Mouse (Mus musculus): Measurements from ENCODE around the gene Gga2. TPM values are rescaled to one million over a fixed set of nuclear protein-coding genes. Genes with fewer than 3 reads are reported as not detected.

The Gga2 gene
- total RNA-seq, 2 experiments from 2014 or later, result 21.4 to 28.1 TPM

DNA sequence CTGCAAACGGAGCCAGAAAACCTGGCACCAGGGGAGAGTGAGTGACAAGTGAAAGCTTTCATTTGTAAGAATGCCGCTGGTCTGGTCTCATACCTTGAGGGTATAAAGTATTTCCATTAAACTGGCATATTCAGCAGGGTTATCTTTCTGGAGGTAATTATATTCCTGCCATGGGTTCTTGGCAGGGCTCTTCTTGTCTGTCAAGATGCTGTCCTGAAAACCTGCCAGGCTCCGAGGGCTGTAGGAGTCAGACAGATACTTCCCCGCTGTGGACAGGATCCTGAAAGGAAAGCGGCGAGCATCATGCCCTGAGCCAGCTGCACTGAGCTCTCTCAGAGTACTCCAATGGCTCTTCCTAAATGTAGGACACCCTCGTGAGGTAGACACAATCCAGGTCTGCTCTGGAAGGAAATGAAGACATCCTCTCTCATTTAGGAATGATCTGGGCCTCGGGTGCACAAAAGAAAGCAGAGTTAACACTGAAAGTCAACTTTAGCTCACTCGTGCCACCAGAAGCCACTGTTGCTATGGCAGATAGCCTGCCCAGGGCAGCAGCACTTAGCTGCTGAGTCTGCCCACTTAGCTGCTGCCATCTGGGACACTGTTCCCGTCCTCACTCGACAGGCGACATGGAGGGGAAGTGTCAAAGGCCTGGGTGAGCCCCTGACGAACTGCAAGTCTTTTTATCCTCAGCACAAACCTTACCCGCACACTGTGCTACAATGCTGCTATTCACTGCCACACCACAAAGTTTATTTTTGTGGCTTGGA lies 84.0 kb downstream of the Gga2 start:
- DNase-seq, result no peak

Other genes with a start within 250 kb of the Gga2 start
- gene Scnn1b, start 156.2 kb downstream of the Gga2 start, total RNA-seq (2021), result under 1 TPM; 0.57 to 0.64 TPM
- gene Cog7, start 39.5 kb downstream of the Gga2 start, total RNA-seq (2021), result 10 to 100 TPM; 24.3 to 25.3 TPM
- gene Ubfd1, start 46.0 kb upstream of the Gga2 start, total RNA-seq (2021), result 10 to 100 TPM; 41.5 to 43.0 TPM
- gene Ears2, start 46.0 kb upstream of the Gga2 start, total RNA-seq (2021), result 10 to 100 TPM; 19.3 to 21.7 TPM
- 1,000 to 10,000 TPM in 1 of 2 experiments, 100 to 1,000 TPM in 1; 951 to 1,021 TPM for gene Ndufab1, start 80.7 kb upstream of the Gga2 start, total RNA-seq (2021)
- 1 to 10 TPM; 2.7 to 4.3 TPM for gene Palb2, start 111.8 kb upstream of the Gga2 start, total RNA-seq (2021)
- 10 to 100 TPM; 53.0 to 59.0 TPM for gene Dctn5, start 111.8 kb upstream of the Gga2 start, total RNA-seq (2021)
- gene Plk1, start 138.2 kb upstream of the Gga2 start, total RNA-seq (2021), result 10 to 100 TPM; 14.2 to 16.7 TPM
- gene Ern2, start 165.0 kb upstream of the Gga2 start, total RNA-seq (2021), result under 1 TPM in 1 of 2 experiments, not detected in 1; 0.09 TPM
- gene Chp2, start 198.3 kb upstream of the Gga2 start, total RNA-seq (2021), result 1 to 10 TPM; 4.8 to 7.2 TPM